Mouse (Mus musculus): ENCODE results near the gene Nfasc. TPM values are rescaled to one million over a fixed set of nuclear protein-coding genes. Genes with fewer than 3 reads are reported as not detected.

Gene Nfasc
- polyA plus RNA-seq, 1 experiment = 0.75 TPM

DNA sequence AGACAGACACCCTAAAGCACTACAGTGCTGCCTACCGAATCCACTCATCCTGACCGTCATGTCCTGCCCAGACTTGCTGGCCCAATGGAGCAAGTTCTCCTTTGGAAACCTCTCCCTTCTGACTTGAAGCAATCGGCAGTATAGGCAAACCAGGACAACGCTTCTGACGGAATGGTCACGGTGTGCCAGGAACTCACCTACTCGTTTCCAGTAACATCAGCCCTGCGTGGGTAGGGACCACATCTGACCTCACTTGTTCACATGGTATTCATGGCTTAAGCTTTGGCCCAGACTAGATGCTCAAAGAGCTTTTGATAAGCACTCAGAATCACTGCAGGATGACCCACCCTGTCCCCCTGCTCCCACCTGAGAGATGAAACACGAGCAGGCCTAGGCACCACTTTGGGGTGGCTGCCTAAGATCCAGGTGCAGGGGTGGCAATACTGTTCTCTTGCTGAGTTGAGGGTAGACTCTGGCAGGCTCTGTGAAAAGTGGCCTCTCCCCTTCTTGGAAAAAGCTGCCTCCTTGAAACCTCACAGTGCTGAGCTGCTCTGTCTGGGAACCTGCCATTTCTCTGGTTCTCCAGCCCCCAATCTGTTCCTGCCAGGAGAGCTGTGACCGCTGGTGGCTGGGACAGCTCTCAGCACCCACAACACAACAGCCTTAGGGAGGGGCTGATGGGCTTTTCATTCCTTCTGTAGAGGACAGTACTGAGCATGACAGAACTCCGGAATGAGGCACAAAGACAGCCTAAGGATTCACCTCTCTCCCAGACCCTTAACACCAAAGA is 174.1 kb downstream of the Nfasc start:
- Histone ChIP-seq H3K4me1 (ENCODE audit: control insufficient read depth, insufficient read depth, low read length) (no peaks in the 10 kb centered on the region), H3K27ac (ENCODE audit: control insufficient read depth, insufficient read depth, low read depth, low read length, poor library complexity) (no peak overlapping the region), H3K4me3 (replicated peaks; ENCODE audit: control insufficient read depth, low read depth, low read length) (no peak overlapping the region)
- TF ChIP-seq CTCF (IDR thresholded peaks at IDR 0.05; ENCODE audit: control insufficient read depth, insufficient read depth, low read length) (no peak), POLR2A (IDR thresholded peaks at IDR 0.05; ENCODE audit: borderline replicate concordance, control insufficient read depth, low read depth, low read length) (no peak)
- WGBS = 80% methylated on average over 11 of the region's 11 CpGs

DNA sequence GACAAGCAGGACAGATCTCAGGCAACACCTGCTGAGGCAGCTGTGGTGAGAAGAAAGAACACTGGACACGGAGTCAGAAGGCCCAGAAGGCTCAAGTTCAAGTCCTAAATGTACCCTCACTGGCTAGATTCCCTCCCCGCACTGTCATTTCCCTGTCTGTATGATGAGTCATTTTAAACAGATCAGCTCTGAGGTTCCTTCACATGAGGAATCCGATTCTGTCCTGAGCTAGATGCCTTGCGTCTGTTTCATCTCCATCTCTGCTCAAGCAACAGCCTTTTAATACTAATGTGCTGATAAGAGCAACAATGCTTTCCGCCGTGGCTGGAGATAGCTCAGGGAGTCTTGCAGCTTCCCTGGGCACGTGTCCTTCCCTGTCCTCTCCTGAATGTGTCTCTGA is 175.8 kb downstream of the Nfasc start:
- WGBS = 61% methylated on average over 7 of the region's 7 CpGs
- TF ChIP-seq CTCF (IDR thresholded peaks at IDR 0.05; ENCODE audit: control insufficient read depth, insufficient read depth, low read length) (no peak), POLR2A (IDR thresholded peaks at IDR 0.05; ENCODE audit: borderline replicate concordance, control insufficient read depth, low read depth, low read length) (no peak)
- Histone ChIP-seq H3K27ac (ENCODE audit: control insufficient read depth, insufficient read depth, low read depth, low read length, poor library complexity) (no peak overlapping the region), H3K4me3 (replicated peaks; ENCODE audit: control insufficient read depth, low read depth, low read length) (no peak overlapping the region), H3K4me1 (ENCODE audit: control insufficient read depth, insufficient read depth, low read length) (no peaks in the 10 kb centered on the region)

DNA sequence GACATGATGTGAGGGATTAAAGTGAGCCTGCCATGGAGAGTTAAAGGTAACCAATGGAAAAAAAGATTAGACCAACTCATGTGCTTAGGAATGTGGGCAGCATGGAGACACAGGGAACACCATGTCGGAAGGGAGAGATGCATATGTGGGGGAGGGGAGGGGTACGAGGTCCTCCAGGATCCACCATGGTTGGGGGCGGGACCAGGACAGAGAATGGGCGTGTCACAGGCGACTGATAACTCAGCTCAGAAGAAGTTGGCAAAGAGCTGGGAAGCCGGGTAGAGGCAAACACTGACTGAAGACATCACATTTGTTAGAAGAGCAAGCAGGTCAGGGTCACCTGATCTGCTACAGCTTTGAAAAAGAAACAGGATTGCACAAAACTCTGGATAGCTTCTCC is 176.7 kb downstream of the Nfasc start:
- Histone ChIP-seq H3K27ac (ENCODE audit: control insufficient read depth, insufficient read depth, low read depth, low read length, poor library complexity) (no peak overlapping the region), H3K4me1 (ENCODE audit: control insufficient read depth, insufficient read depth, low read length) (no peaks in the 10 kb centered on the region), H3K4me3 (replicated peaks; ENCODE audit: control insufficient read depth, low read depth, low read length) (no peak overlapping the region)
- whole genome bisulfite sequencing = 45% methylated on average over 6 of the region's 6 CpGs
- no peak for TF ChIP-seq POLR2A (IDR thresholded peaks at IDR 0.05; ENCODE audit: borderline replicate concordance, control insufficient read depth, low read depth, low read length)
- no peak for TF ChIP-seq CTCF (IDR thresholded peaks at IDR 0.05; ENCODE audit: control insufficient read depth, insufficient read depth, low read length)

DNA sequence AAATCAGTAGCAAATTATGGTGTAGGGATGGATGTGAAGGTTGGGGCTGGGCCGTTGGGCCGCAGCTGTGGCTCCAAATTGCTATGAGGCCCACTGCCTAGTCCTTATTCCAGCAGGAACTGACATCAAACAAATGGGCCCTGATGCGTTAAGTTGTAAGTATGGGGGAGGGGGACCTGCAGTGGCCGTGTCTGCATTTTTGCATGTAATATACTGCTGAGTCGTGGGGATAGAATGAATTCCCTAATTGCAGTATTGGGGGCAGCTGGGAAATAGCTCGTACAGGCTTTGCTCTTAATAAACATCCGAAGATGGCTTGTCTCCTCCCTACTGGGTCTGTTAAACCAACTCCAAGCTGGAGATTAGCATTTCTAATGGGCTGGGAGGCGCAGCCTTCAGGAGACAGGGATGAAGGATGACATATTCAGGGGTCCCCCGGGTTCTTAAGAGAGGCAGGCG is 179.2 kb downstream of the Nfasc start:
- WGBS = 49% methylated on average over 10 of the region's 10 CpGs
- no peak for TF ChIP-seq CTCF (IDR thresholded peaks at IDR 0.05; ENCODE audit: control insufficient read depth, insufficient read depth, low read length)
- no peak for TF ChIP-seq POLR2A (IDR thresholded peaks at IDR 0.05; ENCODE audit: borderline replicate concordance, control insufficient read depth, low read depth, low read length)
- Histone ChIP-seq H3K27ac (ENCODE audit: control insufficient read depth, insufficient read depth, low read depth, low read length, poor library complexity) (no peak overlapping the region), H3K4me3 (replicated peaks; ENCODE audit: control insufficient read depth, low read depth, low read length) (no peak overlapping the region), H3K4me1 (ENCODE audit: control insufficient read depth, insufficient read depth, low read length) (no peaks in the 10 kb centered on the region)

DNA sequence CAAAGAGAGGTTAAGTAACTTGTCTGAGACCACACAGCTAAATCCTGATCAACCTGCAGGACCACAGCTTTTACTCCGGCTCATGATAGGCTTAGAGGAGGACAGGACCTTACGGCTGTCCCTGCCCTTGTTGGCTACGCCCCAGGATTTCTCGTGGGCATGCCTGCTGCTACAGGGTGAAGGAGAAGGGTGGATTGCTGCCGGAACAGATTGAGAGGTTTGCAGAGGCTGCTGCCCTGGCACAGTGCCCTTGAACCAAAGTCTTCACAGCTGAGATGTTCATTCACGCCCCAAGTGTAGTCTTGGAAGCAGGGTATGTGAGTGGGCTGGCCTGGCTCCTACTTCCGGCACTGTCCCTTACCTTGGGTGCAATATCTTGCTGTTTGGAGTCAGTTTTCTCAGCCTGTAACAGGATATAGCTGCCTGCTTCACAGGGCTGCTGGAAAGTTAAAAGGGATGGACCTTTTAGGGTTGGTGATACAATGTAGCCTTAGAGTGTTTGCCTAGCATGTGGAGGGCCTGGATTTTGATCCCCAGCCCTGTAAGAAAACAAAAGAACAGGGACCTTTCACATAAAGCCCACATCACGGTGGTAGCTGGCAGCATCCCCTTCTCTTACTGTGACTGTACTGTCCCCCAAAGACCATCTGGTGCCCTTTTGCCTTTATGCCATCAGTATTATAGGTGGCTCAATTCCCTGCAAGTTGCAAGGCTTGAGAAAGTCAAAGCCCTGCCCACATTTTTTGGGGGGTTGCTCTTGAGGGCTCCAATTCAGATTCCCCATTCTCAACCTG is 180.5 kb downstream of the Nfasc start:
- no peak for TF ChIP-seq CTCF (IDR thresholded peaks at IDR 0.05; ENCODE audit: control insufficient read depth, insufficient read depth, low read length)
- TF ChIP-seq POLR2A (IDR thresholded peaks at IDR 0.05; ENCODE audit: borderline replicate concordance, control insufficient read depth, low read depth, low read length) = no peak
- H3K4me1 ChIP-seq (ENCODE audit: control insufficient read depth, insufficient read depth, low read length) = no peaks in the 10 kb centered on the region
- H3K27ac ChIP-seq (ENCODE audit: control insufficient read depth, insufficient read depth, low read depth, low read length, poor library complexity) = no peak overlapping the region
- H3K4me3 ChIP-seq (replicated peaks; ENCODE audit: control insufficient read depth, low read depth, low read length) = no peak overlapping the region
- WGBS = 65% methylated on average over 8 of the region's 8 CpGs

DNA sequence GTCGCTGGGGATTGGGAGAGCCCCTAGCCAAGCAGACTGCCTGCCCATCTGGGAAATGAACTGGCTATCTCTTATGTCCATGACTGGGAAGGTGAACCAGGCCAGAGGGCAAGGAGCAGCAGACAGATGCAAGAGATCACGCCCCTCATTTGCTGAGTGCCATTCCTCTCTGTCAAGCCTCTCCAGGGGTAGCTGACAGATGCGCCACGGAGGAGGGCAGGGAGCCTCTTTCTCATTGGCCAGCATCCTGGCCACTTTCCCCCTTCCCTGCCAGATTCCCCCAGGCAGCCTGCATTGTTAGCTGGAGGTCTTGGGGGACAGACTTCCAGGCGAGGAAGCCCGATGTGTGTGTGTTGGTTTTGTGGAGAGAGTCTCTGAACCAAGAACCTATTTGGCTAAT is 182.6 kb downstream of the Nfasc start:
- H3K27ac ChIP-seq (ENCODE audit: control insufficient read depth, insufficient read depth, low read depth, low read length, poor library complexity) = no peak overlapping the region
- H3K4me1 ChIP-seq (ENCODE audit: control insufficient read depth, insufficient read depth, low read length) = no peaks in the 10 kb centered on the region
- WGBS = 41% methylated on average over 6 of the region's 6 CpGs
- H3K4me3 ChIP-seq (replicated peaks; ENCODE audit: control insufficient read depth, low read depth, low read length) = no peak overlapping the region
- TF ChIP-seq POLR2A (IDR thresholded peaks at IDR 0.05; ENCODE audit: borderline replicate concordance, control insufficient read depth, low read depth, low read length) = no peak
- no peak for TF ChIP-seq CTCF (IDR thresholded peaks at IDR 0.05; ENCODE audit: control insufficient read depth, insufficient read depth, low read length)

DNA sequence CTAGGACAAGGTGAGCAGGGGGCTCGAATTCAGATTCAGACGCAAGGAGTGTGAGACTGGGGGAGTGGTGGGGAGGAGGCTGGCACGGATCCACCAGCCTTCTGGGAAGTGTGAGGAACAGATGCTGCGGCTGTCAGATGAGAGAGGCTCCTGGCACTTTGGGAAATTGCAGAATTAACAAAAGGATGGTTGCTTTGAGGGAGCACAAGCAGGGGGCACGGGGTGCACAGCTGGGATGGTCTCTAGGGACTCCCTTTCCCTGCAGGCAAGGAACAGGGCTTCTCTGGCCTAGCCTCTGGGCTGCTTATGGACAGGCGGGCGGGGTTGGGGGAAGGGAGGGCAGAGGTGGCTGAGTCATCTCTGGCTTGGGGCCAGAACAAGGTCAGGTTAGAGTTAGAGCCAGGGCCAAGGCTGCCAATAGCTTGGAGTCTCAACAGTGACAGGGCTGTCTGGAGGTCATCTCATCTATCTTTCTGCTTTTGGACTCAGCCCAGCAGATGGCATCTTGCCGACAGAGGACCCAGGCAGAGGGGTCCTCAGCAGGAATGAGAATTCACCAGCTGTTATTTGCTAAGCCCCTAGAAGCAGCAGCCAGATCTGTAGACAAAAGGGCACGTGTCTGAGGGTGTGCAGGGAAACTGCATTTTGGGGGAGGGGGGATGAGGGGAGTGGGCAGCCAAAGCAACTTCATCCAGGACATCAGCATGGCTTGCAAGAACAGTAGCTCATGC is 183.5 kb downstream of the Nfasc start:
- H3K4me1 ChIP-seq (ENCODE audit: control insufficient read depth, insufficient read depth, low read length) = no peaks in the 10 kb centered on the region
- 38% methylated on average over 9 of the region's 9 CpGs for WGBS
- H3K27ac ChIP-seq (ENCODE audit: control insufficient read depth, insufficient read depth, low read depth, low read length, poor library complexity) = no peak overlapping the region
- no peak overlapping the region for H3K4me3 ChIP-seq (replicated peaks; ENCODE audit: control insufficient read depth, low read depth, low read length)
- TF ChIP-seq POLR2A (IDR thresholded peaks at IDR 0.05; ENCODE audit: borderline replicate concordance, control insufficient read depth, low read depth, low read length) = no peak
- no peak for TF ChIP-seq CTCF (IDR thresholded peaks at IDR 0.05; ENCODE audit: control insufficient read depth, insufficient read depth, low read length)

DNA sequence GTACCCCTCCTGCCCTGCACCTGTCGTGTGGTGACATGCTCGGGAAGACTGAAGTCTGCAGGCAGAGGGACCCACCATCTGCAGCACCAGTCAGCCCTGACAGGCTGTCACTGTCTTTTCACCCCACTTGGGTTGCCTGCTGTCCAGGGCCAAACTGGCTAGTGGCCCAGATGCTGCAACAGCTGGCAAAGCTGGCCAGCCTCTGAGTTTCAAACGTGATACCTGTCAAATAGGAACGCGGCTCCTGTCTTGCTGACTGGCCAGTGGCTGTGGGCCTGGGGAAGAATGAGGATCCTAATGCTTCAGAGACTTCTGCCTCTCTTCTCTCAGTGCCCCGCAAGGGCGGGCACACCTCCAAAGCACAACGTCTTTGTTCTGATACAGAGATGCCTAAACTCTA is 197.8 kb downstream of the Nfasc start:
- Histone ChIP-seq H3K27ac (ENCODE audit: control insufficient read depth, insufficient read depth, low read depth, low read length, poor library complexity) (no peak overlapping the region), H3K4me3 (replicated peaks; ENCODE audit: control insufficient read depth, low read depth, low read length) (no peak overlapping the region), H3K4me1 (ENCODE audit: control insufficient read depth, insufficient read depth, low read length) (no peaks in the 10 kb centered on the region)
- TF ChIP-seq CTCF (IDR thresholded peaks at IDR 0.05; ENCODE audit: control insufficient read depth, insufficient read depth, low read length) (no peak), POLR2A (IDR thresholded peaks at IDR 0.05; ENCODE audit: borderline replicate concordance, control insufficient read depth, low read depth, low read length) (no peak)
- WGBS = 70% methylated on average over 8 of the region's 8 CpGs
